Mouse (Mus musculus): ENCODE results near the gene Tmc2.
A peak's percentile ranks its signal among the peaks of the same experiment; 100 is the strongest.

Gene Tmc2

DNA sequence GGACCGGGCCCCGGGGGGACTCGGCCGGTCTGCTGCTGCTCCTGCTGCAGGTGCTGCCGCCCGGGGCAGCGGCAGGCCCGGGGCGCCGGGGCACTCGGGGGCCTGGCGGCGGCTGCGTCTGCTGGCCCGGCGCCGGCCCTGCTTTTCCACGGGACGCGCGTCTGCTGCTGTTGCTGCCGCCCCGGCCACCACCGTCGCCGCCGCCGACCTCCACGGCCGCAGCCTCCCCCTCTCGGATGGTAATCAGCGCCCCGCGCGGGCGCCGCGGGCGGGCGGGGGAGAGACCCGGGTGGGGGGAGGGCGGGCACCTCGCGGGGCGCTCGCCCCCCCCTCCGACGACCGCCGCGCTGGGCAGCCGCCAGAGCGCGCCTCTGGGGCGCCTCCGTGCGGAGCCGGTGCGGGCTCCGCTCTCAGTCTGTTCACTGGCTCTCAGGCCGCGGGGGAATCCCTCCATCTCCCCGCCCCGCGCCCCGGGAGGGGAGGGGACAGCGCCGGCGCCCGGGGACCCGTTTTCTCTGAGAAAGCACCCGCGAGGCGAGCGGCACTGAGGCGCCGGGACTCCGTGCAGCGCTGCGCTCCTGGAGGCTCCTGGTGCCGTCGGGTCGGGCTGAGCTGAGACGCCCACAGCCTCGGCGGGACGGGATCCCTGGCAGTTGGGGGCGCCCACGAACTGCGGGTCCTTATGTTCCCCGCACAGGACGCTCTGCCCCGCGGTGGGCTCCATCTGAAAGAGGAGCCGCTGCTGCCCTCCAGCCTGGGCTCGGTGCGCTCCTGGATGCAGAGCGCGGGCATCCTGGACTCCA is 100.5 kb downstream of the Tmc2 start:
- DNase-seq (ENCODE audit: low spot score in 2 of 2), result peak; percentile 15 to 20

DNA sequence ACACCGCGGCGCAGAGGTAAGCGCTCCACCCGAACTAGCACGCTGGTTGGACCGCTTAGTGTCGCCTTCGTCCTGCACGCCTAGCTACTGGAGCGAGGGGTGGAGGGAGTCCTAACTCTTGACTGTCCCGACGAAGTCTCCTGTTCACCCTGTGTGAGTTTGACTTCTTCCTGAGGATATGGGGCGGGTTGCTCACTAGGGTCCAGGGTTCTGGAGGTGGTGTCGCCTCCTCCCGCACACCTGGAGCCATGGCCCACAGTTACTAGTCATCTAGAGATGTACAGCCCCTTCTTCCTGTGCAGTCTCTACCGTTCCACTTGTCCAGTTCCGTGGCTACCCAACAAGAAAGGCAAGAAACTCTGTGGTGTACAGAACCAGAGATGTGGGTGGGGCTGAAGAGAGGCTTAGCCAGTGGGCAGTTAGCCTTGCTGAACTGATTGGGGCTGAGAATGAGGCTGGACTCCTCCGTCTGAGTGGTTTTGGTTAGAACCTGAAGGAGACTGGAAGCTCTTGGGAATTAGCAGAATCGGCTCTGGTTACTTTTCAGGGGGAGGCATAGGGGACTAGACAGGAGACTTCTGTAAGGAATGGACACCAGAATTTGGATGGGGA is 101.2 kb downstream of the Tmc2 start:
- no peak for DNase-seq (ENCODE audit: low spot score in 2 of 2)

DNA sequence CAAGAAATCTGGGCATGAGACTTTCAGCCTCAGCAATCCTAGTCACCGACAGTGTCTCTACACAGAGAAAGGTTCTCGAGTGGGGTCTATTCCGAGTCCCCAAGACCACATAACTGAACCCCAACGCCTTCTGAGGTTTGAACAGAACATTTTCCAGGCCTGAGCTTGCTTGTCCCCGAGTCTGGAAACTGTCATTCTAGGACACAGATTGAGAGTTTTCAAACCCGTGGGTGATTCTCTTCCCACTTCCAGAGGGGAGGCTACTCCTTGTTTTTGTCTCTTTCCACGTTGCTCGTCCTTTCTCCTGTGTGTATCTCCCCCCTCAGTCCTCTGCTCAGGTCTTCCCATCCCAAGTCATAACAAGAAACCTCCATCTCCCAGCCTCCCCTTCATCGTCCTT is 102.6 kb downstream of the Tmc2 start:
- DNase-seq (ENCODE audit: low spot score in 2 of 2), result no peak

DNA sequence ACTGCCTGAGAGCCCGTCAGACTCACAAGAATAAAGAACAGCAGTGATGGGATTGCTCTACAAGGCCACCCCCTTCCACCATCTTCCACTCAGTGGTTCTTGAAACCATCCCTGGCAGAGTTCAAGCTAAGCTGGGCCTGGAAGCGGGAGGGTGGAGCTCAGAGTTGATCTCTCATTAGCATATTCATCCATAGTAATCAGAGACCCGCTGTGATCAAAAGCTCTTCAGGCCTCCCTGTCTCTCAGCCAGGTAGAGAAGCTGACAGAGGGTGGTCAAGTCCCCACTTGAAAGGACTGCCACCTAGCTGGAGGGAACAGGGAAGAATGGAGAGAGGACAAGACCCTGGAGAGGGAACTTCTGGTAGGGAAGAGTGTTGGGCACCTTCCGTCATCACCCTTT is 108.0 kb downstream of the Tmc2 start:
- DNase-seq (ENCODE audit: low spot score in 2 of 2), result no peak
